Mouse (Mus musculus): ENCODE measurements around the gene Khnyn.

Gene Khnyn

DNA sequence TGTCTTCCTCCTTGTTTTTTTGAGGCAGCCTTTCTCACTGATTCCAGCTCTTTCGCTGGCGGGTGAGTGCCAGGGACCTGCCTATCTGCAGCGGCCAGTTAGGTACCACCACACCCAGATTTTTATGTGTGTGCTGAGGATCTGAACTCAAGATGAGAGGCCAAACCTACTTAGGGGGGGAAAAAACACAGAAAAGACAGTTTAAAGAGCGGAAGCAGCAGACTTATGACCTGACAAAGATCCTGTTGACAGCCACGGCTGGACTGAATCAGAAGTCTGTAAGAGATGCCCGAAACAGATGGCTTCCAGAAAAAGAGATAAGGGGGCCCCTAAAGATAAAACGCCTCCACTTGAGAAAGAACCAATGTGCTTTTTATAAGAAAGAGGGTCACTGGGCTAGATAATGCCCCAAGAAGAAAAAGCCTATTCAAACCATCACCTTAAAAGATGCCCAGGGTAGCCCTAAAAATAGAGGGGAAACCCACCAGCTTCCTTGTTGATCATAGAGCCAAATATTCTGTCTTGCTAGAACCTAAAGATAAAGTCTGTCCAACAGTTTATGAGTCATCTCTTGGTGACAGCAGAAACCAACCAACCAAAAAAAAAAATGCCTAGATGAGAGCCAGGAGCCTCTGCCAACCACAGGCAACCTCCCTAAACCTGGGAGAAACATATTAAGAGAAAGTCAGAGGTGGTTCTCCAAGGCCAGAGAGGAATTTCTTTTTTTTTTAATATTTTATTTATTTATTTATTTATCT, 37.9 kb downstream of the Khnyn start:
- DNase-seq (ENCODE audit: low spot score): no peak

DNA sequence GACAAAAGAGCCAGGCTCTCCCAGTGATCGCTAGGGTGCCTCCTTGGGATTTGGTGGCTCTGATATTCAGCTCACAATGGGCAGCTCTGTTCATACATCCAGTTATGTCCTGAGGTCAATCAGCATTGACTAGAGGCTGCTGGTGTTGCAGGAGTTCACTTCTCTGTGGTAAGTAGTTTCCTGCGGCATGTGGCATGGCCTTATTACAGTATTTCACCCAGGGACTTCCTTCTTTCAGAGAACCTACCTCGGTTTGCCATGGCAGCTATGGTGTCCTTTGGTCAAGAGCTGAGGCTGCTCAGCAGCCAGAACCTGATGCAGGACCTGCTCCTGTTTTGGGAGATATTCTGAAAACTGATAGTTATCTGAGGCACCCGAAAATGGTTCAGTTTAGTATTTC, 42.1 kb downstream of the Khnyn start:
- no peak for DNase-seq (ENCODE audit: low spot score)

DNA sequence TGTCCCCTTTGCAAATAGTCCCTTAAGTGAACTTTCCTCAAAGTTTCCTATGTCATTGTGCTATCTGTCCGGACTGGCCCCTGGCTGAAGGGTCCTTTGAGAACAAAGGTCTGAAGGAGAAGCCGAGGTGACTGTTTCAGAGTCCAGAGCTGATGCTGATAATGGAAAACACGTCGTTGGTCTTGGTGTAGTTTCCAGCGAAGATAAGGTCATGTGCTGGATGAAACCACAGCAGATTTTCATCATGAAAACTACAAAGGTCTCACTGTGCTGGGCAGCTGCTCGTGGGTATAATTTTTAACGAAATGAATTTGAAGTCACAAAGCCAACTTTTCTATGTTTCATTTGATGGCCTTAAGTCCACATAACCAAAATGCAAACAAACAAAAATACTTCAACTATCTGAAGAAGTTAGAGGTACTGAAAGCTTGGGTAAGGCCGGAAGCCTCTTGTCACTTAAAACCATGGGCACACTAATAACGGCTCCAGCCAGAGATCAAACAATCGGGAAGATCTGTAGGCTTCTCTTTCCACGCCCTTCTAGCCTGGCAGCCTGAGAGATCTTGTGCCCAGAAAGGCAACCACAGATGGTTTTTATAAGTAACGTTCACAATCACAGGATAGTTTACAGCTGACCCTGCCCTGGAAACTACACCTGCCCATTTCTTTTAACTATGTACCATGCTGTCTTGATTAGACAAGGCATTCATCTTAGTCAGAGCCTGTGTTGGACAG, 44.7 kb downstream of the Khnyn start:
- DNase-seq (ENCODE audit: low spot score): no peak

DNA sequence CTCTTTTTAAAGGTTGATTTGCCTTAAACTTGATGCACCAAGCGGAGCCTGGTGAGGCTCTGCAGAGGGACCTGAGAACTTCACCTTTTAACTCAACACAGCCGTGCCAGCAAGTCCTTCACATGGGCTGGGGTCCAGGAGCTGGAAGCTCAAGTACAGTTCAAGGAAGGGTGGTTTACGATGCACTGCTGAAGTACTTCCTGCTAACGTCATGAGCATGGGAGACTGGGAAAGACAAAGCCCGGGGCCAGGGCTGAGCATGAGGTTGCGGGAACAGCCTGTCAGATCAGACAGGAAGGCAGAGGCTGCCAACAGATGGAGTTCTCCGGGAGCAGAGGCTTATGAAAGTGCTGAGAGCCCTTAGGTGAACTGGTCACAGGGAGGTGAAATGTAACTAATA, 48.8 kb downstream of the Khnyn start:
- no peak for DNase-seq (ENCODE audit: low spot score)

DNA sequence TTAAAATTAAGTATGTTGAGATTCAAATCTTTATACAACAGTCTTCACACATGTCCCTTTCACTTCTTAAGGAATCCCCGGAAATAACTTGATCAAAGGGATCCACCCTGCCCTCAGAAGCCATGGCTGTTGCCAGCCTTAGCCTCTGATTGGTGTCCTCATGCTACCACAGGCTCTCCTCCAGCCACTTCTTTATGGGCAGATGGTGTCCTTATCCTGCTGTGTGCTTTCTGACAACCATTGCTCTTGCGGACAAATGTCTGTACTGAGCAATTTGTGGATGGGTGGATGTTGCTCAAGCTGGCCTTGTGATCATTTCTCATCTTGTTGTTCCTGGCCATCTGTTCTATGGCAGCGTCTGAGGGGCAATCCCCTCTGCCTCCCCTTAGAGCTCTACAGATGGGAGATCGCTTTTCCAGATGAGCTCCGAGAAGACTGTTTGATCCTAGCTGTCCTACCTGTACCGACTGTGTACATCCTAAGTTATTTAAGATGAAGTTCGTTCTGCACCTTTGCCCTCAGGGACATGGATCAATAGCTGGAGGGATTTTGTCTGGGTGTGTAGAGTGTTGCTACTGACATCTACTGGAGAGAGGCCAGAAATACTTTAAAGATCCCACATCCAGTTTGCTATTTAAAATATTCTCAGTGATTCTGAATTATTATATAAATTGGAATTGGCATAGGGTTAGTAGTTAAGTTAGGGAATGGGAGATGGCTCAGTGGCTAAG, 55.5 kb downstream of the Khnyn start:
- no peak for DNase-seq (ENCODE audit: low spot score)

DNA sequence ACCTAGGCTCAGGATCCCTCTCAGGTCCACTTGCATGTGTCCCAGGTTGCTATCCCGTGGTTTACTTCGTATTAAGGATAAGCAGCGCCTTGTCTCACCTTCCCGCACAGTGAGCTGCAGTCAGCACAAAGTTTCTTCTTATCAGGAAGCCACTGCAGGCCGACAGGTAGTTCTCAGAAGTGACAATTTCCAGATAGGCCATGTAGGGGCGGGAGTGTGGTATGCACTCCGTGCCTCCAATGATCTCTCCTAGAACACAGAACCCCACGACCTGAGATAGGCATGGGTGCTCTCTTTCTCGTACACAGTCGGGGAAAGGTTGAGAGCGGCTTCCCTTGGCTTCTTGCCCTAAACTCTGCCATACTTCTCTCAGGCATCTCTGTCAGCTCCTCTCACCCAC, 58.9 kb downstream of the Khnyn start:
- DNase-seq (ENCODE audit: low spot score): no peak

DNA sequence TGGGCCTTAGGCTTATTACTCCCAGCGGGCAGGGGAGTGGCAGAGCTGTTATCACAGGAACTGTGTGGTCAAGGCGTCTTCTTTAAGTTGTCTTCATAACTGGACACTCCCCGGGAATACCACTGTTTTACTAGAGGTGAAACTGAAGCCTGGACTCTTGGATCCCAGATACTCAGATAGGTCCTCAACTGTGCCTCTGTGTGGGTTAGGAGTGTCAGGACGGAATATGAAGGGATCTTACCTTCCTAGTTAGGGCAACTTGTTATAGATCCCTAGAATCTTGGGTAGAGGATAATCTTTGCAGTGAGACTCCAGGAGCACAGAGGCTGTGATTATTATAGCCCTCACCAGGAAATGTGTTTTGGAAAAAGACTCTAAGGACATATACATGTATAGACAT, 59.8 kb downstream of the Khnyn start, which contains the start of gene Cma1:
Cma1 (minus strand) TSS at position 101 of the 400 bp plus-strand sequence.
- no peak for DNase-seq (ENCODE audit: low spot score)

DNA sequence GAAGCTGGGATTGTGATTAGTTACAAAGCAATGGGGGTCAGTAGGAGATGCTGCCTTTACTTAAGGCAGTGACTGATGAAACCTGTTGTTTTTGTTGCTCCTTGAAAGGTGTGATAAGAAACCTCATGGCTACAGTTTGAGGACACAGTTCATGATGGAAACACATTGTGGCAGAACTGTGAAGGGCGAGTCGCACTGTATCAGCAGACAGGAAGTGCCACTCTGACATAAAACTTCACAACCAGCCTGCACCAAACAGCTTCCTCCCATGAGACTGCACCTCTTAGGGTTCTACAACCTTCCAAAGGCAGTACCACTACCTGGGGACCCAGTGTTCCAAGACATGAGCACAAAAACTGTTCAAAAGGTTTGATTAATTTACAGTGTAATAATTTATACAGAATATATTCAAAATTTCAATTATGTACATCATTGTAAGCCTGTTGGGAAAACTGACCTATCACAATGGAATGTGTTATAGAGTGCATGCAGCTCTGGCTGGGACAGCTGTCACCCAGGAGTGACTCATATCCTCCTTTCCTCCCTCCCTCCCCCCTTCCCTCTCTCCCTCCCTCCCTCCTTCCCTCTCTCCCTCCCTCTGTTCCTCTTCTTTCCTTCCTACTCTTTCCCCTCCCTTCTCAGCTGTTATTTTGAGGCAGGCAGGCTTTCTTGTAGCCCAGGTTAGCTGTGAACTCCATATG, 61.7 kb downstream of the Khnyn start:
- DNase-seq (ENCODE audit: low spot score): no peak

All from testis, postnatal 14 days (tissue).